Mouse (Mus musculus) adipocyte (in vitro differentiated cells): Measurements from ENCODE around the gene Vmn1r65.
"Not testable (repeated sequence)": the region's sequence is repeated elsewhere in the genome, so short reads cannot be mapped to it uniquely, and the experiment has no call there.

ENCODE experiments used
- DNase-seq: peaks from one replicate; pipeline ENCODE4 v3.0.0-alpha.2; 2016; ENCODE audit warnings: low spot score

Vmn1r65 gene

GRCm38 (mm10) chr7:6010910-6011309 lies at the start of gene Vmn1r65:
TSS of gene Vmn1r65 (minus strand) at chr7:6011010.
- no peak for DNase-seq

DNA sequence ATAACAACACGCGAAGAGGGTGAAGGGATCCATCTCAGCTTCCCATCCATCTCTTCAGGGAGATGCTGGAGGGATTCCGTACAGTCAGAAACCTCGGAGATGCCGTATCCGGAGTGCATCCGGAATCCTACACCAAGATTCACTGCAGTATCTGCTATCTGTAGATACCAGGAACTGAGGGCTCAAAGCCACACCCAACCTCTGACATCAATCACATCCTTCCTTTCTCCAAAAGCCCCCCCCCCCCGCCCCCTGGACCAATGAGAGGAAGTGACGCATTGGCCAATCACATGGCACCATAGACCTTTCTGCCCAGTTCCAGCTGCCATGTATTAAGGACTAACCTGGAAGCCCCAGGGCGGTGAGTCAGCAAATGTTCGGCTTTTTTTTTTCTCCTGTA lies 34.1 kb upstream of the Vmn1r65 start, which contains the start of gene Nlrp4c:
Gene Nlrp4c (plus strand): TSS at position 301 of the 400 bp plus-strand sequence.
- no peak for DNase-seq

DNA sequence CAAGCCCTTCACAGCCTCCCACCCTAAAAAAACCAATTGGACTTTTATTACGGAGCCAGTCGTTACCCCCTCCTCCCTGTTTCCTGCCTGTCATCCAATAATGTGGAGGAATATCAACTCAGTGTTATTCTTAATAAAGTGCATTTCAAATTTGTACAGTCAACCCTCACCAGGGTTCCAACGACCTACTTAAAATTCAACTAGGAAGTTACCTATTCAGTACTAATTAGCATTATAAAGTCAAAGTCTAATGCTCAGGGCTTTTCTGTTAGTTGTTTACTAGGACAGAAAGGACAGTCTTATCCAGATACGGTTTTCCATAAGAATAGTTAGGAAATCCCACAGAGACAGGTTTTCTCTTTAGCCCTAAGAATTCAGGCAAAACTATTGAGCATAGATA lies 28.4 kb downstream of the Vmn1r65 start:
- not testable (repeated sequence) for DNase-seq

DNA sequence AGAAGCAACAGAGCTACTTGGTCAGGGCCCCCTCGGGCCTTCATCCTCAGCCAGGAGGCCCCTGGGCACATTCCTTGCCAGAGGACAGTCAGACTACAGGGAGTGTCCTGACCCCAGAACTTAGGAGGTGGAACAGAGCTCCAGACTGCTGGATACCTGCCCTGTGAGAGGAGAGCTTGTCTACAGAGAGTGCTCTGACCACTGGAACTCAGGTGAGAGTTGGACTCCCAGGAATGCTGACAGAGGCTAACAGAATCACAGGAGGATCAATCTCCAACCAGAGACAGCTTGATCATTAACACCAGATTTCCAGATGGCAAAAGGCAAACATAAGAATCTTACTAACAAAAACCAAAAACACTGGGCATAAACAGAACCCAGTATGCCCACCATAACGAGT lies 38.3 kb downstream of the Vmn1r65 start:
- DNase-seq = not testable (repeated sequence)
